Mouse (Mus musculus) layer of hippocampus, adult 11-12 months (tissue): Measurements from ENCODE around the gene Bad.
"Not testable (repeated sequence)": the region's sequence is repeated elsewhere in the genome, so short reads cannot be mapped to it uniquely, and the experiment has no call there.

Experiments
- DNase-seq: peaks from one replicate; pipeline ENCODE4 v3.0.0; 2022; ENCODE audit warnings: low spot score

The Bad gene

DNA sequence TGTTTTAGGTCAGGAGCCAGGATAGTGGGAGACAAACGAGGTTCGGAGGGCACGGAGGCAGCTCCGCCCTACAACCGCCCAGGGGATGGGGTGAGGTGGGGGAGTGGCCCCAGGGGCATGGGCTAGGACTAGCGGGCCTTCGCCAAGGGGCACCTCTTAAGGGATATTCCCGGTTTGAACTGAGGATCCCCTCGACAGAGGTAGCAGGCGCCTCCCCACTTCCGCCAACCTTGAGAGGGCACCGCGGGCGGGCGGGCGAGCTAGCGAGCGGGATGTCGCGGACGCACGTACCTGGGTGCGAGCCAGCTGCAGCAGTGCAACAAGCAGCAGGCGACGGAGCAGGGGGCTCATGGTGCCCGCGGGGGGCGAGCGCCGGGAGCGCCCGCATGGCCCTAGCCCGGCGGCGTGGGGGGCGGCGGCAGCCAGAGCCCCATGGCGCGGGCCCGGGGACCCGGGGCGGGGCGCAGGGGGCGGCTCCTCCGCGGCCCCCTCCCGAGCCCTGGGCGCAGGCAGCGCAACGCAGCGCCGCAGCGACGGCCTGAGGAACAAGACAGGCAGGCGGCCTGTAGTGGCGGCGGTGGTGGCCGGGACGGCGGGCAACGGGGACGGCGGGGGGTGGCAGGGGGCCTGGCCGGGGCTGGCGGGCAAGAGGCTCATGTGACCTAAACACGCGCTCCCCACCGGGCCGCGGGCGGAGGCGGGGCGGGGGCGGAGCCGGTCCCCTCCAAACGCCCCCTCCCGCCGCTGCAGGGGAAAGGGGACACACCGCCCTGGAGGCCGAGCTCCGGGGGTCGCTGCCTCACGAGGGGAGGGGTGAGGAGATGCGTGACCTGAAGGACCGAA is 45.6 kb downstream of the Bad start, which contains the start of gene Vegfb:
TSS of gene Vegfb (minus strand) at position 591 of the 843 bp plus-strand sequence.
- no peak for DNase-seq

DNA sequence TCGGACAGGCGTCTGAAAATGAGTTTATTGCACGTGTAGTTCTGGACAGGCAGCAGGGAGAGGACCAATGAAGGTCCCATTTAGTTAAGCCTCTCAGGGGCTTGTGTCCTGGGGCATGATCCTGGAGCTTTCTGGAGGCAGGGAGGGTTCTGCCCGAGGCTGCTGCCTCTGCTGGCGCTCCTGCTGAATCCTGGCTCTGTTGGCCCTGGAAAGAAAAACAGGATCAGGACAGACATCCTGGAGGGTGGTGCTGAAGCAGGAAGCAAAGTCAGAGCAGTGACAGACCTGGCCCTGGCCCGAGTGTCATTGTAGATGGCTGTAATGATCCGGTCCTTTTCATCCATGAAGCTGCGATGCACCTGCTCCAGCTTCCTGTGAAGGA is 46.2 kb downstream of the Bad start:
- no peak for DNase-seq

DNA sequence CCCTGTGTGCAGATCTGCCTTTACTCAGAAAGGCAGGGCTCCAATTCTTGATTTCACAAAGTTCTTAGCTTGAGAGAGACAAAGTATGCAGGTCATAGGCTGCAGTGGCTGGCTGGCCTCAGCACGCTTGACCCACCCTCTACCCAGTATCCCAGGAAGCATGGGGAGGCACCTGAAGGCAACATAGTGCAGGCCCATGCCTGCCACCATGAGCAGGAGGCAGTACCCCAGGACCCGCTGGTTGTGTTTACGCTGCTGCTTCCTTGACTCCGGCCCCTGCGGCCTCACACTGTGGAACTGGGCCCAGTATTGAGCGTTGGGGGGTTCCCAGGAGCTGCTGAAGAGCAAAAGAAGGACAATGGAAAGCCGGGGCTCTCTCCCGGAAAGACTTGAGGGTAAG is 47.6 kb downstream of the Bad start:
- no peak for DNase-seq

DNA sequence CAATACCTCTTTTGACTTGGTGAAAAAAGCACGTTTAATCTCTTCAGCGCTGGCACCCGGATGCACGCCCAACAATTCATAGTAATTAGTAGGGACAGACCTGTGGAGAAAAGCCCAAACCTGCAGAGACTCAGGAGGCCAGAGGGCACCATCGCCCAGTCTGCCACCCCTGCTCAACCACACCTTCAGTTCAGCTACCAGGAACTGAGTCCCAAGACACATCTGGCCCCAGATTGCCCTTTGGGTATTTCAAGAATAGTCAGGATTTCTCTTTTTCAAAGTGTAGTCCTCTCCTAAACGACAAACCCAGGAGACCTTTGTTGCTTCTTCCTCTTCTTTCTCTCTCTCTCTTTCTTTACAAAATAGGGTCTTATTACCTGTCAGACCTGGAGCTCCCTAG is 49.1 kb downstream of the Bad start:
- no peak for DNase-seq

DNA sequence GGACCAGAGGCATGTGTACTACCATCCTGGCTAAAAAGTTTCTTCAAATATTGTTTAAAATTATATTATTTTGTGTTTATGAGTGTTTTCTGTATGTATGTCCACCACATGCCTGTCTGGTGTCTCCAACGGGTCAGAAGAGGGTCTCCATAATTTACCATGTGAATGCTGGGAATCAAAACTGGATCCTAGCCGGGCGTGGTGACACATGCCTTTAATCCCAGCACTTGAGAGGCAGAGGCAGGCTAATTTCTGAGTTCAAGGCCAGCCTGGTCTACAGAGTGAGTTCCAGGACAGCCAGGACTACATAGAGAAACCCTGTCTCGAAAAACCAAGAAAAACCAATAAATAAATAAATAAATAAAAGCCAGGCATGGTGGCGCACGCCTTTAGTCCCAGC is 49.5 kb downstream of the Bad start:
- not testable (repeated sequence) for DNase-seq

DNA sequence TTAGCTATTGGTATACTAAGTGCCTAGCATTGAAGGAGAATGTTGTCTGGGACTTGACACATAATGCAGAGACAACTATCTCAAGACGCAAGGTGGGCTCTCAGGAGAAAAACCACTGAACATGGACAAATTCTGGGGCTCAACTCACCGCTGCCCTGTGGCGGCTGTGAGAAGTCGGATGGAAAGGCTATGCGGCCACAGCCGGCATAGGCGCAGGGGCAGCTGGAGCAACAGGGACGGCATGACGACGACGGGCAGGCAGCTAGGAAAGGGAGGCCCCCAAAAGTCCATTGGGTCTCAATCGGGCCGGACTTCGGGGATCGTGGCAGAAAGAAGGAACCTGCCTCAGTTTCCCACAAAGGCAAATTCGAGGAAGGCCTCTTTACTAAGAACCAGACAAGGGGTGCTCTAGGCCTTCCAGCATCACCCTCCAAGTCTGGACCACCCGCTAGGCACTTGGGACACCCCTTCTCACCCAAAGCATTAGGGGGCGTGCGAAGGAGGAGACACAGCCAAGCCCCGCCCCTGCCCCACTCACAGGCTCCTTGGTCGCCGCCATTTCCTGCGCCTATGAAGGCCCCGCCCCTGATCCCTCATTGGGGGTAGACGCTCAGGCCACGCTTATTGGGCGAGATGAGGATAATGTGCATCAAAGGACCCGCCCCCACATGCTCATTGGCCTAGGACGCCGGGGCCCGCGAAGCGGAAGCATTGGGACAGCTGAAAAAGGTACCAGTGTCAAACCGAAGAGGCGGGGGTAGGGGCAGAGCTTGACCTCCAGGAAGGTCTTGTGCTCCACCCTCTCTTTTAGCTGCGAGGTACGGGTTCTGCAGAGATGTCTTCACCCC is 50.6 kb downstream of the Bad start, which contains the start of gene Dnajc4:
TSS of gene Dnajc4 (minus strand) at position 562 of the 848 bp plus-strand sequence.
- peak; percentile 97 for DNase-seq

DNA sequence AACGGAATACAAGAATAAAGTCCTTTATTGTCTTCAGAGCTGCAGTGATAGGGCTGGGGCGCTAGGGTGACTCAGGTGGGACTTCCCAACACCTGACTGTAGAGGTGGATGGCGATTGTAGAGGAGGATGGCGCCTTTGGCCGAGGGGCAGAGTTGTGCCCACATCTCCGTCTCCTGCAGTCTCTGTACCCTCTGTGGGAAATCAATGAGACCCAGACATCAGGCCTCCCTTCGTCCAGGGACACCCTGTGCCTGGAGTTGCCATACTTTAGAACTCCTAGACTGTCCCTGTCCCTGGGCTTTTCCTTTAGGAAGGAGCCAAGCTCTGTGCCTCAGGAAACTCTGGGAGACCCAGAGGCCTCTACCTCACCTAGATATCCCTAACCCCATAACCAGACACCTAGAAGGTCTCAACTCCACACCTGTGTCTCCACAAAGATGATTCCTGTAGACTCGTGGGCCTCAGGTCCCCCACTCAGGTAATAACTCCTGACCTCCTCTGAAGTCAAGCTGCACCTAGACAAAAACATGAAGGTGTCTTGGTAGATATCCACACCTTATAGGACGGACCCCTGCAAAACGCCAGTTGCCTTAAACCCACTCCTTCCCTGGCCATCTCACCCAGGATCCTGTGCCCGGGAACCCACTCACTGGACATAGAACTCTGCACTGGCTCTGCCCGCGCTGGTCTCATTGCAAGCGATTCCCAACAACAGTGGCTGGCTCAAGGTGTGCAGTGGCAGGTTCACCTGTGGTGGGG is 51.5 kb downstream of the Bad start:
- DNase-seq = no peak

DNA sequence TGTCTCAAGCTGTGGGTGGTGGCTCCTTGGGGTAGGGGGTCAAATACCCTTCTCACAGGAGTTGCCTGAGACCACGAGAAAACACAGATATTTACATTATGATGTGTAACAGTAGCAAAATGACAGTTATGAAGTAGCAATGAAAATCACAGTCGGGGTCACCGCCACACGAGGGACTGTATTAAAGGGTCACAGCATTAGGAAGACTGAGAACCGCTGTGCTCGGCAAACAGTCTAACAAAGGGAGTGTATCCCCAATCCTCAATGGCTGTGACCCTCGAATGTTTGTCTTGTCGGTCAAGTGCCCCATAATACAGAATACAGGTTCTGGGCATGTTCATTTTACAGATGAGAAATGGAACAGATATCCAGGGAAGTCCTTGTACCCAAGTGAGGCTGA is 52.3 kb downstream of the Bad start:
- no peak for DNase-seq

DNA sequence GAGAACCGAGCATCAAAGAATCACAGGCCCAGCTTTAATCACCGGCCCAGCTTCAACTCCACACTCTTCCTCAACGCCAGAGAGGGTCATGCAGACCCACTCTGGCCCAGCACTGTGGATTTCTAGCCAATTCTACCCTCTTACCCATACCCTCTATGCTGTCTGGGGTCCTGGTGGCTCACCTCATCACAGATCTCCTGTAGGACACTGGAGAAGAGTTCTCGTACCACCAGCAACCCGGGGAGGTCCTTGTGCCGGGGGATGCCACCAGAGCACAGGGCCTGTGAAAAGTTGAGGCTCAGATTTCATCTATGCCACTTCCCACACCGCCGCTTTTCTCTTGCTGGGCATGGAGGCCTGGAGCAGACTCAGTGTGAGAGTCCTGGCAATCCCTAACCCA is 52.8 kb downstream of the Bad start:
- no peak for DNase-seq

DNA sequence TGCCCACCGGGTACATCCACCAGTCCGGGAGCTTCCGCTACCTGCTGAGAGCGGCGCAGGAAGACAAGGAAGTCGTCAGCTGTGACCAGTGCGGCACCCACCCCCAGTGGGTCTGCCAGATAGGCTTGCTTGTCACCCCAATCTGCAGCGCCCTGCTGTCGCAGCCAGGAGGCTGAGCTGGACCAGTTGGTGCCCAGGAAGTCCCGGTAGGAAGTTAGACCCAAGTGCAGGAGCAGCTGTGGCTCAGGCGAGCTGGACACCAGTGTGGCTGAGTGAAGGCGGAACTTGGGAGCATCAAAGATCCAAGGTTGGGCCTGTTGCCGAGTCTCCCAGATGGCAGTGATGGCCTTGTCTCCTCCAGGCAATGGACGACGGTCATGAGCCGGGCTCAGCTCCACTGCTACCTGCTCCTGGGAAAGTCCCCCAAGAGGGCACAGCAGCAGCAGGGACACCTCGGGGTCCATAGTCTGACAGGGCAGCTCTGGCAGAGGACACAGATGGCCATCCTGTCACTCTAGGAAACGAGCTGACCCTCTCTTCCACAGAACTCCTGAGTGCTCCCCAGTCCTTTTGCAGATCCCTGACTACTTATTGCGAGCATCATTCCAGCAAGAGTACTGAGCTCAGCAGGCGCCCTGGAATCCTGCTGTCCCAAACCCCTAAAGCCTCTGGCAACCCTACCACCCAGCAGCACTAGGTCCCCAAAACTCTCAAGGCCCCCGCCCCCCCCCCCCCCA is 53.8 kb downstream of the Bad start:
- DNase-seq = no peak

DNA sequence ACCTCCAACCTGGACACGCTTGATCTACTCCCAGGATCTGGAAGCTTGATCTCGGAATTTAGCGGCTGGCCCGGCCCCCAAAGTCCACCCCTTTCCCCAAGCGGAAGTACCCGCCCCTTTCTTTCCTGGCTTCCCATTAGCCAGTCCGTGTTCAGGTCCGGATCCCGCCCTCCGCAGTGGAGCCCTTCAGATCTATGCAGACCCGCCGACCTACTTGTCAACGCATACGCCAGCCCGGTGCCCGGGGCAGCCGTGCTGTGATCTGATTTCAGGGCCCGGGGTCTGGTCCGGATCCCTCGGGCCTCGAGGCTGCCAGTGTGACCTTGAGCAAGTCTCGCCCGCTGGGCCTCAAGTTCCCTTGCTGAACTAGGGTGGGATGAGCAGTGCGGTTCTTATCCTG is 54.3 kb downstream of the Bad start, which contains the start of the genes Nudt22 and Trpt1:
TSS of gene Nudt22 (minus strand) at position 112 of the 400 bp plus-strand sequence.
TSS of gene Trpt1 (plus strand) at position 126 of the 400 bp plus-strand sequence.
- DNase-seq = peak; percentile 83

DNA sequence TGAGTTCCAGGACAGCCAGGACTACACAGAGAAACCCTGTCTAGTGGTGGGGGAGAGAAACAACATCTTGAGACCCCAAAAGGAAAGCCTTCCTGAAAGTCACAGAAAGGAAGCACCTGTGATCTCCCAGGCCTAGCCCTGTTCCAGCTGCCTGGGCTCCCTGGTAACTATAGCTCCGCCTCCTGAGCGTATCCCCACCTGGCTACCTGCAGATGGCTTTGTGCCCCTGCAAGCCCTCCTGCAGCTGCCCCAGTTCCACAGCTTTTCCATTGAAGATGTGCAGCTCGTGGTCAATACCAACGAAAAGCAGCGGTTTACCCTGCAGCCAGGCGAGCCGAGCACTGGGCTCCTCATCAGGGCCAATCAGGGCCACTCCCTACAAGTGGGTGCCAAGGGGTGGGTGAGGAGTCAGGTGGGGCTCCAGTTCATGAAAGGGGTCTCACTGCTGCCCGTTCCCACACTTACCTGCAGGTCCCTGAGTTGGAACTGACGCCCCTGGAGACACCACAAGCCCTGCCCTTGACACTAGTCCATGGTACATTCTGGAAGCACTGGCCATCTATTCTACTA is 56.1 kb downstream of the Bad start:
- no peak for DNase-seq

DNA sequence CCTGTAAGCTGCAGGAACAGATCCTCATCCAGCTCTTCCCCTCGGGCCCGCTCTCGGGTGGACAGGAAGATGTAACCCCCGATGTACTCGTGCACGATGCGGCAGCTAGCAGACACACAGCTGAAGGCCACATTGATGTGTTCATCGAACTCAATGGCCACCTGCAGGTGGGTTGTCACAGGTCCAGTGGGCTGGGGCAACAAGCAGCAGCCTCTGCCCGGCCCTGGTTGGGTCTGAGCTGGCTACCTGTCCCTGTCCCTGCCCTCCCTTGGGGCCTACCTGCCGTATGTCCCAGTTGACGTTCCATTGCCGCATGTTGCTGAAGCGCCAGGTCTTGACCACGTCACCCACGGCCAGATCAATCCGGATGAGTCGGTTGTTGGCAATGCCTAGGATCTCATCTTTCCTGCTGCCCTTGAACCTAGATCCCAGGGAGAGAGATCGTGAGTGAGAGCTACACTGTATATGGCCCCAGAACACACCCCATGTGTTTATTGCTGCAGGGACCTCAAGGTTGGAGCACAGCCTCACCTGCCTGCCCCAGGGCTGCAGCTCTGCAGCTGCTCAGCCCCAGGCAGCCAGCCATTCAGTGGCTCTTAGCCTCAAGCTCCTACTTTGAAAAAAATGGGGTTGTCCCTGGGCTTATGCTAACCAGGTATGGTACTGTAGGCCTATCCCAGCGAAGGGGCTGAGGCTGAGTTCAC is 57.9 kb downstream of the Bad start:
- DNase-seq = no peak
